Mouse (Mus musculus): ENCODE measurements at regions not wholly inside any gene's neighbourhood (a gene's known extent, or its start where the extent isn't known, plus 50 kb on each side); places are given as distances from the start of the nearest gene placed in this dataset.

- no peak for ATAC-seq (ENCODE audit: low FRiP score, low read depth)
- H3K9me3 ChIP-seq, result no peaks in the 10 kb centered on the region
- H3K27ac ChIP-seq, result no peak overlapping the region
- no peaks in the 10 kb centered on the region for H3K36me3 ChIP-seq
- H3K4me2 ChIP-seq (replicated peaks), result no peak overlapping the region
- H3K27me3 ChIP-seq (replicated peaks), result no peaks in the 10 kb centered on the region
- no peak overlapping the region for H3K9ac ChIP-seq
- no peak overlapping the region for H3K4me3 ChIP-seq
- 19% methylated on average over 7 of the region's 7 CpGs for WGBS
- peaks cover 5% of the 10 kb centered on the region; the same call in 1 of the 2 replicates for H3K4me1 ChIP-seq
These were observed 147.0 kb downstream of the Bcl2l11 start for GRCm38 (mm10) chr2:128272789-128273188.

DNA sequence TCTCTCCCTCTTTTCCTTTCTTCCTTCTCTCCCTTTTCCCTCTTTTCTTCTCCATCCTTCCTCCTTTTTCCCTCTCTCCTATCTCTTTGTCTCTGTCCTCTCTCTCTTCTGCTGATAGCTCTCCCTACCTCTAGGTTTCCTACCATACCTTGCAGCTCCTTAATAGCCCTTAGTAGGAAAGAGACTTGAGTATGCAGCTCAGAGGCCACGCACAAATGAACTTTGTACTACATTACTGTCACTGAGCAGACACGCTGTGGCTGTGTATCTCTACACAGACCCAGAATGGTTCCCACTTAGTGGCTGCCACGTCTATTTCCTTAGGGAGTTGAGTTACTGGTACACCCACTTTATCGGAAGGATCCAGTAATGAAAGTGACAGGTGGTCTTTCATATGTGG is 147.5 kb downstream of the Bcl2l11 start:
- H3K9ac ChIP-seq, result no peak overlapping the region
- ATAC-seq (ENCODE audit: low FRiP score, low read depth), result no peak
- no peak overlapping the region for H3K4me3 ChIP-seq
- H3K27me3 ChIP-seq (replicated peaks), result no peaks in the 10 kb centered on the region
- 60% methylated on average over 4 of the region's 4 CpGs for WGBS
- no peak overlapping the region for H3K27ac ChIP-seq
- no peak overlapping the region for H3K4me2 ChIP-seq (replicated peaks)
- peaks cover 9% of the 10 kb centered on the region; the same call in 1 of the 2 replicates for H3K4me1 ChIP-seq
- no peaks in the 10 kb centered on the region for H3K9me3 ChIP-seq
- H3K36me3 ChIP-seq, result no peaks in the 10 kb centered on the region

DNA sequence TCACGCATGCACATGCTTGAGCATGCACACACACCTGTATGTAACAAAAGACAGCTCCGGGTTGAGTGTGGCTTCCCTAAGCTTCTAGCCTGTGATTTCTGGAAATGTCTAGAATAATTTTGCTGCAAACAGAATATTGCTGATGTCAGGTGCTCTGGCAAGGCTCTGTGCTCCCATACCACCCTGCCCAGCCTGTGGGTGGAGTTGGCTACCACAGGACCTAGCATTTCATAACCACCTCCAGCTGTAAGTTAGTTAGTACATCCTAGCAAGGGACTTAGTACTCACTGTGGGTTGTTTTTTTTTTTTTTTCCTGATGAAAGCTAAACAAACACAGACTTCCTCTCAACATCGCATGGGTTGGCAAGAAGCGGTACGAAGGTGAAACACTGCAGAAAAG is 150.5 kb downstream of the Bcl2l11 start:
- no peak overlapping the region for H3K27ac ChIP-seq
- ATAC-seq (ENCODE audit: low FRiP score, low read depth), result no peak
- H3K4me1 ChIP-seq, result peaks cover 9% of the 10 kb centered on the region; the same call in 1 of the 2 replicates
- no peaks in the 10 kb centered on the region for H3K9me3 ChIP-seq
- 94% methylated on average over 5 of the region's 5 CpGs for WGBS
- no peak overlapping the region for H3K9ac ChIP-seq
- no peaks in the 10 kb centered on the region for H3K27me3 ChIP-seq (replicated peaks)
- no peak overlapping the region for H3K4me2 ChIP-seq (replicated peaks)
- H3K36me3 ChIP-seq, result no peaks in the 10 kb centered on the region
- no peak overlapping the region for H3K4me3 ChIP-seq

- Histone ChIP-seq H3K27ac (no peak overlapping the region), H3K4me3 (no peak overlapping the region), H3K4me1 (peaks cover 9% of the 10 kb centered on the region; the same call in 1 of the 2 replicates), H3K9me3 (no peaks in the 10 kb centered on the region), H3K9ac (no peak overlapping the region), H3K36me3 (no peaks in the 10 kb centered on the region), H3K4me2 (replicated peaks) (no peak overlapping the region), H3K27me3 (replicated peaks) (no peaks in the 10 kb centered on the region)
- WGBS, result 44% methylated on average over 4 of the region's 4 CpGs
- no peak for ATAC-seq (ENCODE audit: low FRiP score, low read depth)
These were observed 151.7 kb downstream of the Bcl2l11 start for GRCm38 (mm10) chr2:128277387-128278123.

- H3K27me3 ChIP-seq (replicated peaks), result no peaks in the 10 kb centered on the region
- peaks cover 9% of the 10 kb centered on the region; the same call in 1 of the 2 replicates for H3K4me1 ChIP-seq
- no peaks in the 10 kb centered on the region for H3K9me3 ChIP-seq
- no peak for ATAC-seq (ENCODE audit: low FRiP score, low read depth)
- no peaks in the 10 kb centered on the region for H3K36me3 ChIP-seq
- no peak overlapping the region for H3K27ac ChIP-seq
- H3K4me2 ChIP-seq (replicated peaks), result no peak overlapping the region
- 83% methylated on average over 5 of the region's 5 CpGs for WGBS
- no peak overlapping the region for H3K4me3 ChIP-seq
- no peak overlapping the region for H3K9ac ChIP-seq
These were observed 152.2 kb downstream of the Bcl2l11 start for GRCm38 (mm10) chr2:128278124-128278432.

GRCm38 (mm10) chr2:128278608-128279081 is 152.8 kb downstream of the Bcl2l11 start:
- no peak overlapping the region for H3K4me3 ChIP-seq
- H3K4me2 ChIP-seq (replicated peaks), result no peak overlapping the region
- H3K36me3 ChIP-seq, result no peaks in the 10 kb centered on the region
- no peak overlapping the region for H3K27ac ChIP-seq
- no peaks in the 10 kb centered on the region for H3K27me3 ChIP-seq (replicated peaks)
- no peaks in the 10 kb centered on the region for H3K9me3 ChIP-seq
- no peak for ATAC-seq (ENCODE audit: low FRiP score, low read depth)
- H3K4me1 ChIP-seq, result peaks cover 9% of the 10 kb centered on the region; the same call in 1 of the 2 replicates
- 52% methylated on average over 12 of the region's 12 CpGs for WGBS
- no peak overlapping the region for H3K9ac ChIP-seq

DNA sequence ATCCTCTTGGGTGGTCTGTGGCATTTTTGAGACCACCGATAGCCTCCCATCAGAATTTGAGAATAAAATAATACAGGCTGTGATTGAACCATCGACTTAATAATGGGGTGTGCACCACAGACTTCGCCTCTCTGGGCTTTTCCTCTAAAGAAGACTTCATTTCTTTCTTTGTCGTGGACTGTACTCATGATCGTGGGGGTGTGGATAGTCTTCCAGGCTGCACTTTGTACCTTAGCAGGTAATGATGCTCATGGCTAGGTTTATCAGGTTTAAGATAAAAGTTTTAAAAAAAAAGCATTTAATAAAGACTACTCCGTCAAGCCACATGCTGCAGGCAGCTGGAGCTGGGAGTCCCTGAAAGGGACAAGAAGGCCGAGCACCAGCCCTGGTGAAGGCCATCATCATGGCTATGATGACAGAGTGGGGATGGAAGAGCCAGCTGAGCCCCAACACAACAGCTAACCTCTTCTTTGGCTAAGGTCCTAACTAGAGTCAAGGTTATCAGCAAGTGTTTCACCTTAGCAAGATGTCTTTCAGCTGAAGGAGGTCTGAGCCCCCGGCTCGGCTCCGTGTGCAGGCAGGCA is 153.4 kb downstream of the Bcl2l11 start:
- Histone ChIP-seq H3K27ac (no peak overlapping the region), H3K4me1 (peaks cover 9% of the 10 kb centered on the region; the same call in 1 of the 2 replicates), H3K9me3 (no peaks in the 10 kb centered on the region), H3K9ac (no peak overlapping the region), H3K36me3 (no peaks in the 10 kb centered on the region), H3K27me3 (replicated peaks) (no peaks in the 10 kb centered on the region), H3K4me3 (no peak overlapping the region), H3K4me2 (replicated peaks) (no peak overlapping the region)
- no peak for ATAC-seq (ENCODE audit: low FRiP score, low read depth)
- WGBS, result 91% methylated on average over 10 of the region's 10 CpGs

DNA sequence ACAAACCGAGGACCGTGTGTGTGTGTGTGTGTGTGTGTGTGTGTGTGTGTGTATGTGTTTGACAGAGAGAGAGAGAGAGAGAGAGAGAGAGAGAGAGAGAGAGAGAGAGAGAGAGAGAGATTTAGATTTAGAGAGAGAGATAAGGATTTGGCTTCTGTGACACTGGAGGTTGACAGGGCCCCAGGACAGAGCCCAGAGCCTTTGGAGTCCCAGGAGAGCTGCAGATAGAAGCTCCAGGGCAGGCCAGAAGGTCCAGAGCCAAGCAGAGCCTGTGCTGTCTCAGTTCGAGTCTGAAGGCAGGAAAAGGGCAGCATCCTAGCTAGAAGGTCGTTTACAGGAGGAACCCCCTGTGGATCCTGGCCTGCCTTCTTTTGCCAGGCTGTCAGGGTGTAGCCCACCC is 156.8 kb downstream of the Bcl2l11 start:
- peaks cover 12% of the 10 kb centered on the region for H3K4me1 ChIP-seq
- H3K9ac ChIP-seq, result no peak overlapping the region
- no peak overlapping the region for H3K4me3 ChIP-seq
- no peaks in the 10 kb centered on the region for H3K9me3 ChIP-seq
- H3K27me3 ChIP-seq (replicated peaks), result no peaks in the 10 kb centered on the region
- H3K4me2 ChIP-seq (replicated peaks), result no peak overlapping the region
- ATAC-seq (ENCODE audit: low FRiP score, low read depth), result no peak
- H3K27ac ChIP-seq, result no peak overlapping the region
- WGBS, result 38% methylated on average over 4 of the region's 4 CpGs
- H3K36me3 ChIP-seq, result no peaks in the 10 kb centered on the region

GRCm38 (mm10) chr2:128284822-128285421 is 159.1 kb downstream of the Bcl2l11 start:
- Histone ChIP-seq H3K27me3 (replicated peaks) (no peaks in the 10 kb centered on the region), H3K4me2 (replicated peaks) (no peak overlapping the region), H3K4me1 (peaks cover 15% of the 10 kb centered on the region), H3K9me3 (no peaks in the 10 kb centered on the region), H3K27ac (no peak overlapping the region), H3K36me3 (no peaks in the 10 kb centered on the region), H3K4me3 (no peak overlapping the region), H3K9ac (no peak overlapping the region)
- ATAC-seq (ENCODE audit: low FRiP score, low read depth), result peak; percentile 25; the same call in 1 of the 2 replicates
- WGBS, result 82% methylated on average over 7 of the region's 7 CpGs

DNA sequence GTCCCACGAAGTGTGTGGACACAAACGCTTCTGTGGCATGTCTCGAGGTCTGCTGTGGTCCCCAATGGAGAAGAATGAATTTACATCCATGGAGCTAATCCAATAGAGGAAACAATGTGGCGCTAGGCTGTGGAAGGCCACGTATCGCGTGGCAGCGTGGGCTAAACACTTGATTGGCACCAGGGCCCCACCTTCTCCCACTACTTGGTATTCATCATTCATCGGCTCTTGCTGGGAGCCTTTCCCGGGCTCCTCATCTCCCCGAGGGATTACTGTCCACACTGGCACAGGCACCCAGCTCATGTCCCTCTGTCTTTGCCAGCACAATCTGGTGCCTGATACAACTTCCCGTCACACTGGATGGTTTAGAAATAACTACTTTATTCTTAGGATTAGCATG is 159.6 kb downstream of the Bcl2l11 start:
- Histone ChIP-seq H3K27me3 (replicated peaks) (no peaks in the 10 kb centered on the region), H3K4me1 (peaks cover 15% of the 10 kb centered on the region), H3K4me3 (no peak overlapping the region), H3K36me3 (no peaks in the 10 kb centered on the region), H3K27ac (no peak overlapping the region), H3K9ac (no peak overlapping the region), H3K9me3 (no peaks in the 10 kb centered on the region), H3K4me2 (replicated peaks) (no peak overlapping the region)
- 92% methylated on average over 12 of the region's 12 CpGs for WGBS
- ATAC-seq (ENCODE audit: low FRiP score, low read depth), result no peak

DNA sequence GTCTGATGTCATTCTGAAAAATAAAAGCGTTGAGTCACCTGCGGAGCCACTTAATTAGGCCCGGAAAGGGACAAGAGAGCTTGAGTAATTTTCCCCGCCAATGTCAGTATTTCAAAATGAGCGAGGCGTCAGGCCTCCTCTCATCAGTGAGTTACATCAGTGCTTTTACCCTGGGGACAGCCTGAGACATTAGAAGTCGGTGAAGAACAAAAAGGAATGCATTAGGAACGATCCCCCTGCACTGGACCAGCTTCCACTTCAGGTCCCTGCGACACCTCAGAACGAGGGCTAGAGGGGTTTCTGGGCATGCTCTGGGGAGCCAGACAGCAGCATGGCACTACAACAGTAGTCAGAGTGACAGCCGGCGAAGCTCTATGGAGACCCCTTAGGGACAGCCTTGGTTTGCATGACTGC is 162.3 kb downstream of the Bcl2l11 start:
- Histone ChIP-seq H3K9me3 (no peaks in the 10 kb centered on the region), H3K27me3 (replicated peaks) (no peaks in the 10 kb centered on the region), H3K27ac (no peak overlapping the region), H3K4me3 (no peak overlapping the region), H3K9ac (no peak overlapping the region), H3K4me1 (peaks cover 15% of the 10 kb centered on the region), H3K36me3 (no peaks in the 10 kb centered on the region), H3K4me2 (replicated peaks) (peak overlapping the region; percentile 19)
- 0 out of 2 replicates have a peak, but pooled peaks have one; percentile 26 for ATAC-seq (ENCODE audit: low FRiP score, low read depth)
- WGBS, result 26% methylated on average over 12 of the region's 12 CpGs

DNA sequence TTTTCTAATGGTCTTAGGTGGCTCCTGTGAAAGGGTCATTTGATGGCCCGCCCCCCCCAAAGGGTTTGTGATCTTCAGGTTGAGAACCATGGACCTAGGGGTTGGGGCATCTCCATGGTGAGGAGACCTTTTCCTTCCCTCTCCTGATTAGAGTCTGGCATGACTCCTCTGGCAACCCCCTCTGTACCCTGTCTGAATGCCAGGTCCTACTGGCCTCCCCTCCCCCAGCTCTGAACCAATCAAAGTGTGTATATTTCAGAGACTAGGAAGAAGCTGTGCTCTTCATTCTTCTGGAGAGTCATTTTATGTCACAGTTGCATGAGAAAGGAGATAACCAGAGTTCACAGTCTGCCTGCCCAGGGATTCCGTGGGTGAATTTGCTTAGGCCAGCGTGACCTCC is 164.8 kb downstream of the Bcl2l11 start:
- no peak overlapping the region for H3K9ac ChIP-seq
- 90% methylated on average over 3 of the region's 3 CpGs for WGBS

More for the DNA sequence above, 164.8 kb downstream of the Bcl2l11 start:
- no peak overlapping the region for H3K4me2 ChIP-seq (replicated peaks)
- no peaks in the 10 kb centered on the region for H3K27me3 ChIP-seq (replicated peaks)
- ATAC-seq (ENCODE audit: low FRiP score, low read depth), result no peak
- H3K27ac ChIP-seq, result no peak overlapping the region
- no peaks in the 10 kb centered on the region for H3K36me3 ChIP-seq
- H3K4me1 ChIP-seq, result peaks cover 12% of the 10 kb centered on the region
- H3K4me3 ChIP-seq, result no peak overlapping the region
- no peaks in the 10 kb centered on the region for H3K9me3 ChIP-seq
